Mouse (Mus musculus): ENCODE data around the gene Cfc1. TPM values are rescaled to one million over a fixed set of nuclear protein-coding genes. Genes with fewer than 3 reads are reported as not detected.
"Not testable (repeated sequence)": the region's sequence is repeated elsewhere in the genome, so short reads cannot be mapped to it uniquely, and the experiment has no call there.

Gene Cfc1
- polyA plus RNA-seq, 1 experiment from 2014 or later, result not detected

GRCm38 (mm10) chr1:34517797-34518196 is 17.7 kb upstream of the Cfc1 start:
- H3K36me3 ChIP-seq (replicated peaks); H3K4me3 ChIP-seq; H3K27ac ChIP-seq; DNase-seq (ENCODE audit: extremely low spot score, low spot score); H3K4me1 ChIP-seq; H3K9me3 ChIP-seq; H3K27me3 ChIP-seq (ENCODE audit: poor library complexity, severe bottlenecking): not testable (repeated sequence)
- WGBS, result 78% methylated on average over 1 of the region's 1 CpGs

- WGBS, result 82% methylated on average over 1 of the region's 1 CpGs
- no peak overlapping the region for H3K4me3 ChIP-seq
- 0 out of 2 replicates have a peak, but pooled peaks cover 2% of the 10 kb centered on the region for H3K9me3 ChIP-seq
- no peaks in the 10 kb centered on the region for H3K36me3 ChIP-seq (replicated peaks)
- peaks cover 4% of the 10 kb centered on the region for H3K4me1 ChIP-seq
- no peak for DNase-seq (ENCODE audit: extremely low spot score, low spot score)
- H3K27me3 ChIP-seq (ENCODE audit: poor library complexity, severe bottlenecking), result no peaks in the 10 kb centered on the region
- no peak overlapping the region for H3K27ac ChIP-seq
These were observed 17.2 kb upstream of the Cfc1 start for GRCm38 (mm10) chr1:34518259-34518658.

- no peak overlapping the region for H3K4me3 ChIP-seq
- H3K9me3 ChIP-seq, result no peaks in the 10 kb centered on the region
- no peaks in the 10 kb centered on the region for H3K27me3 ChIP-seq (ENCODE audit: poor library complexity, severe bottlenecking)
- H3K4me1 ChIP-seq, result no peaks in the 10 kb centered on the region
- WGBS, result 86% methylated on average over 6 of the region's 6 CpGs
- no peak overlapping the region for H3K27ac ChIP-seq
- DNase-seq (ENCODE audit: extremely low spot score, low spot score), result no peak
- no peaks in the 10 kb centered on the region for H3K36me3 ChIP-seq (replicated peaks)
These were observed 13.1 kb upstream of the Cfc1 start for GRCm38 (mm10) chr1:34522205-34522849.

GRCm38 (mm10) chr1:34522850-34523244 is 12.6 kb upstream of the Cfc1 start:
- no peaks in the 10 kb centered on the region for H3K4me1 ChIP-seq
- H3K27ac ChIP-seq, result no peak overlapping the region
- 84% methylated on average over 3 of the region's 3 CpGs for WGBS

GRCm38 (mm10) chr1:34523647-34524046 is 11.8 kb upstream of the Cfc1 start:
- Histone ChIP-seq H3K9me3 (no peaks in the 10 kb centered on the region), H3K36me3 (replicated peaks) (no peaks in the 10 kb centered on the region), H3K4me3 (no peak overlapping the region), H3K27ac (no peak overlapping the region), H3K4me1 (no peaks in the 10 kb centered on the region), H3K27me3 (ENCODE audit: poor library complexity, severe bottlenecking) (no peaks in the 10 kb centered on the region)
- WGBS, result 90% methylated on average over 3 of the region's 3 CpGs
- no peak for DNase-seq (ENCODE audit: extremely low spot score, low spot score)

More at GRCm38 (mm10) chr1:34522850-34523244, 12.6 kb upstream of the Cfc1 start:
- no peaks in the 10 kb centered on the region for H3K9me3 ChIP-seq
- H3K4me3 ChIP-seq, result no peak overlapping the region
- no peak for DNase-seq (ENCODE audit: extremely low spot score, low spot score)
- H3K36me3 ChIP-seq (replicated peaks), result no peaks in the 10 kb centered on the region
- no peaks in the 10 kb centered on the region for H3K27me3 ChIP-seq (ENCODE audit: poor library complexity, severe bottlenecking)

GRCm38 (mm10) chr1:34534574-34534973 is 874 bp upstream of the Cfc1 start:
- H3K4me1 ChIP-seq, result peaks cover 13% of the 10 kb centered on the region
- DNase-seq (ENCODE audit: extremely low spot score, low spot score); H3K36me3 ChIP-seq (replicated peaks); H3K4me3 ChIP-seq; H3K9me3 ChIP-seq; H3K27ac ChIP-seq: not testable (repeated sequence)
- H3K27me3 ChIP-seq (ENCODE audit: poor library complexity, severe bottlenecking), result peaks cover 45% of the 10 kb centered on the region
- 68% methylated on average over 3 of the region's 3 CpGs for WGBS

GRCm38 (mm10) chr1:34536291-34536766 is 881 bp downstream of the Cfc1 start:
- Histone ChIP-seq H3K4me3 (peak overlapping the region; percentile 34), H3K36me3 (replicated peaks) (no peaks in the 10 kb centered on the region), H3K27ac (no peak overlapping the region), H3K9me3 (no peaks in the 10 kb centered on the region), H3K27me3 (ENCODE audit: poor library complexity, severe bottlenecking) (peaks cover 45% of the 10 kb centered on the region), H3K4me1 (peaks cover 13% of the 10 kb centered on the region)
- DNase-seq (ENCODE audit: extremely low spot score, low spot score), result no peak
- WGBS, result 3% methylated on average over 14 of the region's 14 CpGs

- peak; percentile 39 for DNase-seq (ENCODE audit: extremely low spot score, low spot score)
- 2% methylated on average over 16 of the region's 16 CpGs for WGBS
These were observed 1.5 kb downstream of the Cfc1 start for GRCm38 (mm10) chr1:34536767-34537485.

GRCm38 (mm10) chr1:34547074-34547473 is 11.6 kb downstream of the Cfc1 start:
- H3K4me3 ChIP-seq, result no peak overlapping the region
- WGBS, result 90% methylated on average over 1 of the region's 1 CpGs
- 0 out of 2 replicates have a peak, but pooled peaks cover 4% of the 10 kb centered on the region for H3K4me1 ChIP-seq
- no peaks in the 10 kb centered on the region for H3K9me3 ChIP-seq
- no peak overlapping the region for H3K27ac ChIP-seq
- no peak for DNase-seq (ENCODE audit: extremely low spot score, low spot score)
- no peaks in the 10 kb centered on the region for H3K27me3 ChIP-seq (ENCODE audit: poor library complexity, severe bottlenecking)
- no peaks in the 10 kb centered on the region for H3K36me3 ChIP-seq (replicated peaks)

More at GRCm38 (mm10) chr1:34536767-34537485, 1.5 kb downstream of the Cfc1 start:
- Histone ChIP-seq H3K4me3 (peak overlapping the region; percentile 34), H3K27ac (no peak overlapping the region), H3K36me3 (replicated peaks) (no peaks in the 10 kb centered on the region), H3K9me3 (no peaks in the 10 kb centered on the region), H3K4me1 (peaks cover 13% of the 10 kb centered on the region), H3K27me3 (ENCODE audit: poor library complexity, severe bottlenecking) (peaks cover 45% of the 10 kb centered on the region)

GRCm38 (mm10) chr1:34553690-34554089 is 18.2 kb downstream of the Cfc1 start:
- H3K36me3 ChIP-seq (replicated peaks), result no peaks in the 10 kb centered on the region
- DNase-seq (ENCODE audit: extremely low spot score, low spot score), result no peak
- no peak overlapping the region for H3K4me3 ChIP-seq
- no peaks in the 10 kb centered on the region for H3K4me1 ChIP-seq
- WGBS, result 85% methylated on average over 1 of the region's 1 CpGs
- H3K9me3 ChIP-seq, result no peaks in the 10 kb centered on the region
- no peak overlapping the region for H3K27ac ChIP-seq
- no peaks in the 10 kb centered on the region for H3K27me3 ChIP-seq (ENCODE audit: poor library complexity, severe bottlenecking)

GRCm38 (mm10) chr1:34554275-34554674 is 18.8 kb downstream of the Cfc1 start:
- no peak for DNase-seq (ENCODE audit: extremely low spot score, low spot score)
- Histone ChIP-seq H3K27me3 (ENCODE audit: poor library complexity, severe bottlenecking) (no peaks in the 10 kb centered on the region), H3K9me3 (no peaks in the 10 kb centered on the region), H3K4me3 (no peak overlapping the region), H3K36me3 (replicated peaks) (no peaks in the 10 kb centered on the region), H3K27ac (no peak overlapping the region), H3K4me1 (no peaks in the 10 kb centered on the region)
- 92% methylated on average over 7 of the region's 7 CpGs for WGBS

GRCm38 (mm10) chr1:34560843-34561242 is 25.4 kb downstream of the Cfc1 start, which contains the start of gene Prss40:
Gene Prss40, minus strand, starts transcription at chr1:34560943.
- 91% methylated on average over 15 of the region's 15 CpGs for WGBS
- Histone ChIP-seq H3K4me1 (no peaks in the 10 kb centered on the region), H3K4me3 (no peak within 1 kb of the TSS), H3K36me3 (replicated peaks) (no peaks in the 10 kb centered on the region), H3K27ac (no peak within 1 kb of the TSS), H3K27me3 (ENCODE audit: poor library complexity, severe bottlenecking) (no peaks in the 10 kb centered on the region), H3K9me3 (no peaks in the 10 kb centered on the region)
- no peak for DNase-seq (ENCODE audit: extremely low spot score, low spot score)

- no peak for DNase-seq (ENCODE audit: extremely low spot score, low spot score)
- Histone ChIP-seq H3K4me1 (no peaks in the 10 kb centered on the region), H3K36me3 (replicated peaks) (no peaks in the 10 kb centered on the region), H3K27me3 (ENCODE audit: poor library complexity, severe bottlenecking) (no peaks in the 10 kb centered on the region), H3K4me3 (no peak overlapping the region), H3K27ac (no peak overlapping the region), H3K9me3 (no peaks in the 10 kb centered on the region)
- 83% methylated on average over 8 of the region's 8 CpGs for WGBS
These were observed 29.1 kb downstream of the Cfc1 start for GRCm38 (mm10) chr1:34564383-34565045.
